Mouse (Mus musculus) heart, adult 2 months (tissue): Measurements from ENCODE around the gene Tmem132d.

ENCODE experiments used
- CTCF ChIP-seq: fragments of 200-600 bp; IDR thresholded peaks from 2 replicates; pipeline ENCODE4 v1.8.1; 2022; ENCODE audit warnings: antibody characterized with exemption, mild to moderate bottlenecking, moderate library complexity
- POLR2A ChIP-seq: fragments of 200-500 bp; IDR thresholded peaks from 2 replicates; pipeline ENCODE4 v1.6.1; 2011; ENCODE audit warnings: mild to moderate bottlenecking, low read depth, low read length, control low read depth; ENCODE audit not compliant: insufficient read depth

- no peak for TF ChIP-seq CTCF
- no peak for TF ChIP-seq POLR2A
Observed at GRCm38 (mm10) chr5:128436909-128437308, 4.0 kb upstream of the Tmem132d start.
